Mouse (Mus musculus) forebrain, embryonic 16.5 days (tissue): Measurements from ENCODE around the gene Nsmce1. TPM values are rescaled to one million over a fixed set of nuclear protein-coding genes. Genes with fewer than 3 reads are reported as not detected.

Experiments
- ATAC-seq: fragments of 200-750 bp; cut with Nextera tagmentation; 2 replicates; pipeline ENCODE4 v1.8.0; 2017; ENCODE audit warnings: mild to moderate bottlenecking, moderate library complexity
- H3K27ac ChIP-seq: fragments of 300-500 bp; sonication (generic); 2 replicates; pipeline ENCODE4 v1.5.1; 2014; ENCODE audit warnings: low read length, control low read depth
- H3K27me3 ChIP-seq: fragments of 300-500 bp; sonication (generic); replicated peaks from 2 replicates; pipeline ENCODE4 v1.6.1; 2014; ENCODE audit warnings: low read length; ENCODE audit not compliant: control insufficient read depth, insufficient read depth
- H3K36me3 ChIP-seq: fragments of 300-500 bp; sonication (generic); 2 replicates; pipeline ENCODE4 v1.6.1; 2014; ENCODE audit not compliant: control insufficient read depth, insufficient read depth
- H3K4me1 ChIP-seq: fragments of 300-500 bp; sonication (generic); replicated peaks from 2 replicates; pipeline ENCODE4 v1.6.1; 2014; ENCODE audit warnings: low read length; ENCODE audit not compliant: control insufficient read depth, insufficient read depth
- H3K4me2 ChIP-seq: fragments of 300-500 bp; sonication (generic); 2 replicates; pipeline ENCODE4 v1.6.1; 2014; ENCODE audit warnings: mild to moderate bottlenecking, low read length, control low read depth
- H3K4me3 ChIP-seq: fragments of 300-500 bp; sonication (generic); replicated peaks from 2 replicates; pipeline ENCODE4 v1.5.1; 2014; ENCODE audit warnings: mild to moderate bottlenecking, low read length, control low read depth
- H3K9ac ChIP-seq: fragments of 300-500 bp; sonication (generic); replicated peaks from 2 replicates; pipeline ENCODE4 v1.6.1; 2014; ENCODE audit warnings: low read depth, low read length, control low read depth
- H3K9me3 ChIP-seq: fragments of 300-500 bp; sonication (generic); 2 replicates; pipeline ENCODE4 v1.6.1; 2016; ENCODE audit warnings: low read length; ENCODE audit not compliant: control insufficient read depth
- WGBS: fragments of 180-500 bp; shearing (Covaris S2); extraction: QIAGEN DNeasy Blood & Tissue Kit; methylation state at CpG from one replicate; pipeline ENCODE4 v1.1.7; 2014; 5-methylcytosine and 5-hydroxymethylcytosine counted together
- polyA plus RNA-seq: library from polyadenylated mRNA; unstranded; fragments of >200 nt; fragmentation: Nextera tagmentation; extraction: Ambion mirVana; gene quantifications from 2 replicates; pipeline ENCODE4 v1.2.1, GENCODE M21; 2015

Gene Nsmce1
- polyA plus RNA-seq = 114 and 120 TPM in 2 replicates

DNA sequence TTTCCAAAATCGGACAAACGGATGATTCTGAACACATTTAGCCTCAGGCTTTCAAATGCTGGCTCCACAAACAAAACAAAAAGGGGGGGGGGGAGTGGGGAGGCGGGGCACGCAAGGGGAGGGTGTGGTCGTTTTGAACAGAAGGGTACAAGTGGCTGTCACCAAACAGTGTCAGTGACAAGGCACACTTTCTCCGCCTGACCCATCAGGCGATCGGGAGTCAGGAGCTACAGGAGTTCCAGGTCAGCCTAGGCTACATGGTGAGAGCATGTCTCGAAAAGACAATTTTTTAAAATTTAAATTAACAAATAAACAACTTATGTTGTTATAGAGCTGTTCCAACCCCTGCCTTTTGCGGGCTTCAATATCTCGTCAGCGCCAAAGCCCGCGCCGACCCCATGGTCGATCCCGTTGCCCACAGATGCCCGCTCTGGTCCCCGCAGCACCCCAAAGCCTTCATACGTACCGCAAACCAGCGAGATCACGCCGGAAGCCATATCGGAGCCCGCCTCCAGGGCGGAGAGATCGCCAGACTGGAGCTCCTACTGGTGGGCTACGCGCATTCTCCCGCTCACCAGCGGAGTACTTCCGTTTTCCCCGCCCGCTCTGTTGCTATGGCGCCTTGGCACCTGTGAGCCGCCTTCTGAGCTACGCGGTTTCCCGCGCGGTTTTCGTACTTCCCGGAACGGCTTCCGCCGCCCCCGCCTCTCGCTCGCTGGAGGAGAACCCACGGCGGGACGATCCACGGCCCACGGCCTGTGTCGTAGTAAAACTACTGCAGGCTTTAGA is at the start of gene Nsmce1:
Gene Nsmce1 (minus strand): TSS at position 650 of the 789 bp plus-strand sequence.
- Histone ChIP-seq H3K27me3 (no peaks in the 10 kb centered on the region), H3K4me2 (peak within 1 kb of the TSS; percentile 64), H3K9me3 (no peaks in the 10 kb centered on the region), H3K4me3 (peak within 1 kb of the TSS; percentile 64), H3K27ac (peak within 1 kb of the TSS; percentile 90), H3K4me1 (peaks cover 11% of the 10 kb centered on the region), H3K36me3 (no peaks in the 10 kb centered on the region), H3K9ac (peak within 1 kb of the TSS; percentile 81)
- ATAC-seq = peak; percentile 100
- WGBS = under 1% methylated on average over 55 of the region's 56 CpGs

DNA sequence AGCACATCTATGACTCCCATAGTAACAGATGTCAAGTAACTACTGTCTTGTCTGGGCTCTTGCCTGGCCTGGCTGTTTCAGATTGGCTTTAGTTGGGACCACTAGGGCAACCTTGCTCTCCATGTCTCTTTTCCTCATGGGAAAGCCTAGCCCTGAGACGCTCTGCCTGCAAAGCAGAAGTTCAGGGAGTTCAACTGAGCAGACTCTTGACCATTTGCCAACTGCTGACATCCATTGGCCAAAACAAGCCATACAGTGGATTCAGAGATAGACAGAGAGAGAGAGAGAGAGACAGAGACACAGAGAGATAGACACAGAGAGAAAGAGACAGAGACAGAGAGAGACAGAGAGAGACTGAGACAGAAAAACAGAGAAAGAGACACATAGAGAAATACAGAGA is 49.6 kb upstream of the Nsmce1 start:
- no peak for ATAC-seq

DNA sequence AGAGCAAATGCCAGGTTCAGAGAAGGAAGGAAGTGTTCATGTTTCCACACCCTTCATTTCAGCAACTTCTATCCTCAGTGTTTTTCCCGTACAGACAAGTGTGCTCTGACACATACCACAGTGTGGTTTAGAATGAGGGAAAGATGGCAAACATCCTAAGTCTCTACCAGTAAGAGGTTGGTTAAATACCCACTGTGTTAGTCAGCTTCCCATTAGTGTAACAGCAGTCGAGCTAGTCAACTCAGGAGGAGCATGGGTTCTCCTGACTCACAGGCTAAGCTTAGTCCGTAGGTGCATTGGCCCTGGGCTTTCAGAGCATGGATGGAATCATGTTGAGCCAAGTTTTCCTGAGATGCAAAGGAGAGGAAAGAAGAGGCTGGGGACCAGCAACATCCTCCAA is 48.0 kb upstream of the Nsmce1 start:
- Histone ChIP-seq H3K9ac (no peak overlapping the region), H3K9me3 (no peaks in the 10 kb centered on the region), H3K4me3 (no peak overlapping the region), H3K27me3 (no peaks in the 10 kb centered on the region), H3K4me1 (no peaks in the 10 kb centered on the region), H3K4me2 (no peak overlapping the region), H3K36me3 (no peaks in the 10 kb centered on the region), H3K27ac (no peak overlapping the region)
- ATAC-seq = no peak
- 80% methylated on average over 3 of the region's 3 CpGs for WGBS

More for the DNA sequence above, 49.6 kb upstream of the Nsmce1 start:
- Histone ChIP-seq H3K4me1 (no peaks in the 10 kb centered on the region), H3K9ac (no peak overlapping the region), H3K4me2 (no peak overlapping the region), H3K27me3 (no peaks in the 10 kb centered on the region), H3K4me3 (no peak overlapping the region), H3K36me3 (no peaks in the 10 kb centered on the region), H3K9me3 (no peaks in the 10 kb centered on the region), H3K27ac (no peak overlapping the region)
- 96% methylated on average over 1 of the region's 1 CpGs for whole genome bisulfite sequencing

DNA sequence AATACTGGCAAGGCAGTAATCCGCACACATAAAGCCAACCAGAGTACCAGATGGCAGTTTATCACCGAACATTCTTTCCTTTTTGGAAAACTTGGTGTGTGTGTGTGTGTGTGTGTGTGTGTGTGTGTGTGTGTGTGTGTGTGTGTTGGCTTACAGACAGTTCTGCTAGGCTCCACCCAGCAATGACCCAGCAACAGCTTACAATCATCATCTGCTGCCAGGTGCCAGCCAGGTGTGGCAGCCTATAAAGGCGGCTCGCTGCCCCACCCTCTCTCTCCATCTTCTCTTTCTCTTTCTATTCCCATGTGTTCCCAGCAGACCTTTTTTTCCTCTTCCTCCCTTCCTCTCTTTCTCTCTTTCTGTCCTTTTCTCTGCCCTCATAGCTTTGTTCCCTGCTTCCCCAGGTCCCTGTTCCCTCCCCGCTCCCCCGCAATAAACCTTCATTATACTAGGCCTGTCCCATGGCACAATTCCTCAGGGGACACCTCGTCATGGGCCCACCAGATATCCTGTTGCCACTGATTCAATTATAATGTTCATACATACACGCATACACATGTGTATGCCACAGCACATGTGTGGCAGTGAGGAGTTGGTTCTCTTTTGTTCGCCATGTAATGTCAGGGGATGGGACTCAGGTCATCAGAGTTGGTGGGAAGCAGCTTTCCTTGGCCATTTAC is 36.6 kb upstream of the Nsmce1 start:
- no peaks in the 10 kb centered on the region for H3K4me1 ChIP-seq
- no peaks in the 10 kb centered on the region for H3K9me3 ChIP-seq
- no peaks in the 10 kb centered on the region for H3K27me3 ChIP-seq
- H3K36me3 ChIP-seq = no peaks in the 10 kb centered on the region
- WGBS = 89% methylated on average over 9 of the region's 9 CpGs
- H3K4me3 ChIP-seq = no peak overlapping the region
- no peak overlapping the region for H3K9ac ChIP-seq
- H3K27ac ChIP-seq = no peak overlapping the region
- no peak for ATAC-seq
- no peak overlapping the region for H3K4me2 ChIP-seq

DNA sequence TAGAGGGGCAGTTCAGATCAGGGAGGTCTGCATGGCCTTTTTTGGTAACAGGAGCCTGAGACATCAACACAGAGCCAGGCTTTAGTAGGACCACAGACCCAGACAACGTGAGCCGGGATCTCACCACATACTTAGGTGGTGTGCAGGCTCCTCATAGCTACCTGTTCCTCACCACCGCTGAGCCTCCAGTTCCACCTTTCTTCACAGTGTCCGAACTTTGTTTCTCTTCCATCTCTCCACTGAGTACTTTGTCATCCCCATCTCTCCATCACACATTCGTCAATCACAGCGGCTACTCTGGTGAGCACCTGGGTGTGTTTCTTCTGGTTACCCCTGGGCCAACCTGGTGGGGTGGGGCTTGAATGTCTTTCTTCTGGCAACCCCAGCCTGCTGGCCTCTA is 35.8 kb upstream of the Nsmce1 start:
- WGBS = 91% methylated on average over 6 of the region's 6 CpGs

DNA sequence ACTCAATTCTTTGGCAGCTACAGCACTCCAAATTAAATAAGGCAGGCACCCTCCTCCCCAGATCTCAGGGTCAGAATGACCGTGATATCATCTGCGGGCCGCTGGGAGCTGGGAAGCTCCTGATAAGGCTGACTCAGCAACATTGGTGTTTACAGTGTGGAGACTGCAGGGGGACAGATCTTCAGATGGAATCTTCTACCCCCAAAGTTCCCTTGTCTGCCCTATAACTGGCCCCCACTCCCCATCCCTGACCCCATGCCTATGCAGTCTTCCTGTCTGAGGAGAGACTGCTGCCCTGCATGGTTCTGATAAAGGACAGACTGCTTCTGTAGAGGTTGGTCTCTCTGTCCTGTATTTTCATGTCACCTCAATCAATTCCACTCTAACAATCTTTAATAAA is 31.7 kb upstream of the Nsmce1 start:
- no peak overlapping the region for H3K27ac ChIP-seq
- H3K9ac ChIP-seq = no peak overlapping the region
- H3K27me3 ChIP-seq = no peaks in the 10 kb centered on the region
- no peak for ATAC-seq
- 90% methylated on average over 3 of the region's 3 CpGs for WGBS
- no peaks in the 10 kb centered on the region for H3K9me3 ChIP-seq
- no peak overlapping the region for H3K4me2 ChIP-seq
- no peaks in the 10 kb centered on the region for H3K36me3 ChIP-seq
- H3K4me1 ChIP-seq = no peaks in the 10 kb centered on the region
- no peak overlapping the region for H3K4me3 ChIP-seq

More for the DNA sequence above, 35.8 kb upstream of the Nsmce1 start:
- no peaks in the 10 kb centered on the region for H3K36me3 ChIP-seq
- no peaks in the 10 kb centered on the region for H3K27me3 ChIP-seq
- no peak for ATAC-seq
- no peak overlapping the region for H3K4me3 ChIP-seq
- no peak overlapping the region for H3K9ac ChIP-seq
- H3K4me1 ChIP-seq = no peaks in the 10 kb centered on the region
- H3K9me3 ChIP-seq = no peaks in the 10 kb centered on the region
- no peak overlapping the region for H3K27ac ChIP-seq
- no peak overlapping the region for H3K4me2 ChIP-seq

DNA sequence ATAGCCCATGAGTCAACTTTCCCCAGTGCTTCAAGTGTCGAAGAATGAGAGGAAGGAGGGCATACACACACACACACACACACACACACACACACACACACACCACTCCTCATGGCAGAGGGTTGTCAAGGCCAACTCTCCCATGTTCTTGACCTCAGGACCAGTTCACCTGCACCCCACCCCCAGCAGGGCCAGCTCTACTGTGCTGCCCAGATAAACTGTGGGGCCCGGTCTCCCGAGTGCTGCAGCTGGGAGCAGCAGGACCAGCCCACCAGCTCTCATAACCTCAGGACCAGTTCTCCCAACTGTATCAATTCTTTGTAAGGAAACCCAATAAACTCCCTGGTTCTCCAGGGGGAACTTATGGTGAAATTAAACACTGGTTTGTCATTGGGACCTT is 28.3 kb upstream of the Nsmce1 start:
- no peaks in the 10 kb centered on the region for H3K4me1 ChIP-seq
- H3K9me3 ChIP-seq = no peaks in the 10 kb centered on the region
- H3K4me2 ChIP-seq = no peak overlapping the region
- ATAC-seq = no peak
- H3K9ac ChIP-seq = no peak overlapping the region
- H3K4me3 ChIP-seq = no peak overlapping the region
- no peak overlapping the region for H3K27ac ChIP-seq
- H3K27me3 ChIP-seq = no peaks in the 10 kb centered on the region
- 92% methylated on average over 3 of the region's 3 CpGs for WGBS
- no peaks in the 10 kb centered on the region for H3K36me3 ChIP-seq

DNA sequence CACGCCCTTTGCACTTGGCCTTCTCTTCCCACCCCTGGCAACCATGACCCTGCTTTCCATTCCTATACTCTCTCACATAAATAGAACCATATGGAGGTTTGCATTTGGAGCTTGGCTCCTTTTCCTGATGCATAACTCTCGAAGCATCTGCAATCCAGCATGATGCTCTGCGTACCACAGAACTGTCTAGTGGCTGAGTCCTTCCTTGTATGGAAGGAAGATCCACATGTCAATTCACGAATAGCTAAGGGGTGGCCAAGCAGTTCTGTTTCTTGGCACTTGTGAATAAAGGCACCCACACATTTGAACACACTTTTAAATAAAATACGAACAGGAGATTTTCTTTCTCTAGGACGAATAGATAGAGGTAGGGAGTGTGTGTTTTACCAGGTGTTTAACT is 26.1 kb upstream of the Nsmce1 start:
- H3K36me3 ChIP-seq = no peaks in the 10 kb centered on the region
- no peak overlapping the region for H3K4me2 ChIP-seq
- H3K9me3 ChIP-seq = no peaks in the 10 kb centered on the region
- no peak for ATAC-seq
- H3K4me3 ChIP-seq = no peak overlapping the region
- no peaks in the 10 kb centered on the region for H3K4me1 ChIP-seq
- 78% methylated on average over 6 of the region's 6 CpGs for WGBS
- H3K27me3 ChIP-seq = no peaks in the 10 kb centered on the region
- no peak overlapping the region for H3K27ac ChIP-seq
- H3K9ac ChIP-seq = no peak overlapping the region

DNA sequence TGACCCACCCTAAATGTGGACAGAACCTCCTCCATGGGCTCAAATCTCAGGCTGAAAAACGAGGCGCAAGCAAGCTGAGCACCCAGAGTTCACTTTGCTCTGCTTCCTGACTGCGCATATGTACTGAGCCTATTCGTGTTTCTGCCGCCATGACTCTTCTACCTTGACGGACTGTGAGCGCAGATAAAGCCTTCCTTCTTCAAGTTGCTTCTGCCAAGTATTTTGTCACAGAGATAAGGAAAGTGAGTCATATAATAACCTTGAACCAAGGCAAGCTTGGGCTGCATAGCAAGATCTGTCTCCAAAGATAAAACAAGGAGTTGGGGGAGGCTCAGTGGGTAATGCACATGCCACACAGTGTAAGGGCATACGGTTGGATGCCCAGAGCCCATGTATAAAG is 25.3 kb upstream of the Nsmce1 start:
- no peak overlapping the region for H3K4me2 ChIP-seq
- no peak overlapping the region for H3K9ac ChIP-seq
- no peaks in the 10 kb centered on the region for H3K4me1 ChIP-seq
- no peak overlapping the region for H3K4me3 ChIP-seq
- H3K9me3 ChIP-seq = no peaks in the 10 kb centered on the region
- H3K36me3 ChIP-seq = no peaks in the 10 kb centered on the region
- 93% methylated on average over 8 of the region's 8 CpGs for WGBS
- no peak for ATAC-seq
- H3K27ac ChIP-seq = no peak overlapping the region
- no peaks in the 10 kb centered on the region for H3K27me3 ChIP-seq
